Mouse (Mus musculus) ES-Bruce4 (cell line): ENCODE measurements at regions not wholly inside any gene's neighbourhood (a gene's known extent, or its start where the extent isn't known, plus 50 kb on each side); places are given as distances from the start of the nearest gene placed in this dataset.

Experiments used
- CTCF ChIP-seq: IDR thresholded peaks from one replicate; pipeline ENCODE4 v1.8.1; 2011; ENCODE audit warnings: low read depth, low read length
- EP300 ChIP-seq: IDR thresholded peaks from 2 replicates; pipeline ENCODE4 v1.6.1; 2011; ENCODE audit warnings: low read depth, low read length; ENCODE audit not compliant: insufficient read depth
- POLR2A ChIP-seq: IDR thresholded peaks from one replicate; pipeline ENCODE4 v1.8.1; 2011; ENCODE audit warnings: low read length; ENCODE audit not compliant: insufficient read depth

DNA sequence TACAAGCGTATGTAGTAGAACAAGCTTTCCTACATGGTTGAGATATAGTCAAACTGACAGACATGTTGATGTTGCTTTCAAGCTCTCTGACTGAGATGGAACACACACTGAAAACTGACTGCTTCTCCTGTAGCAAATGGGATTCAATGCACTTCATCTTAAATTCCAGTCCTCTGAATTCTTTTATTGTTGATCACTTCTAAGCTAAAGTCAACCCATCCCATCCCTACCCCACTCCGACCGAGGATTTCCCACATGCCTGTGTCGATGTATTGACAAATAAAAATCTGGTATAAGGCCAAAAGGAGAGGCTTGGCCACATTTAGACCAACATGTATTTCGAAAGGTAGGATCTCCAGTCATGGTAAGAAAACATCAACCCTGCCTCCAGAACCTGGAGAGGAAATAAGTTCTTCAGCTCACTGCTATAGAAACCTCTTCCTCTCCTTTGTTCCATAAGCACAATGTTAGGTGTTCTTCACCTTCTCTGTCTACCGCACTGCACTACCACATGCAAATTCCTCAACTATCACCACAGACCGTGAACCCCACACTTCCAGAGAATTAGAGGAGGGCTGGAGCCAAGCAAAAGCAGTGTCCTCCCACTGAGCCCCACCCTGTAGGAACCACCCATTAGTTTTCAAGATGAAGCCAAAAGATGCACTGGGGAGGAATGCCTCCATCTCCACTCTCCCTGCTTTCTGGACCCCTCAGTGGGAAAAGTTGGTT, 330.1 kb downstream of the Klf6 start:
- TF ChIP-seq CTCF, result no peak
- no peak for TF ChIP-seq POLR2A
- no peak for TF ChIP-seq EP300
